Mouse (Mus musculus): ENCODE data around the gene Ints12. TPM values are rescaled to one million over a fixed set of nuclear protein-coding genes. Genes with fewer than 3 reads are reported as not detected.
A peak's percentile ranks its signal among the peaks of the same experiment; 100 is the strongest.

Ints12 gene
- 19.0 and 19.7 TPM in 2 replicates for polyA plus RNA-seq (2015; fragmentation: Nextera tagmentation; extraction: Ambion mirVana)

DNA sequence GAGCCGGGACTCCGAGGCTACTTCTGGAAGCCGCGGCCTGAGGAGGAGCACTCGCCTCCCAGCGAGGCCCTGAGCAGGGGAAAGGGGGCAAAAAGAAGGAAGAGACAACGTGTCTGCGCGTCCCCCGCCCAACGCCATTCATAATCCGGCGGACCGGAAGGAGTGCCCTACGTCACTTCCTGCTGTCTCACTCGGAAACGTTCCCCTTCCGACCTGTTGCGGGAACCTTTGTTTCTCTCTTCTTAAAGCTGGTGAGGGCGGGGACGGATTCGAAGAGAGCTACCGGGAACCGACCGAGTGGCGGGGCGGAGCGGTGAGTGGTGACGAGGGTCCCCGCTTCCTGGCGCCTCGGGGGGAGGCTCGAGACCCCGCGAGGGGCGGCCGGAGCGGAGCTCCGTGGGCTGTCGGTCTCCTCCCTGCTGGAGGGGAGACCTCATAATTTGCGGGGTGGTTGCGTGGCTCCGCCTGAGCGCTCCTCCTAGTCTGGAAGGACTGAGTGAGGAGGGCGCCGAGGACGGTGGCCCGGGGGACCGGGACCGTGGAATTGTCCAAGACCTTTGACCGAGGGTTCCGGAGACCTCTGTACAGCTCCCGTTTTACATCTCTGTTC, at the start of gene Ints12, which contains the start of gene Gstcd:
Gene Ints12 (plus strand): TSS at position 177 of the 610 bp plus-strand sequence.
Gene Gstcd (minus strand): TSS at position 370 of the 610 bp plus-strand sequence.
- WGBS, result under 1% methylated on average over 50 of the region's 53 CpGs
- Histone ChIP-seq H3K27ac (peak within 1 kb of the TSS; percentile 98), H3K36me3 (replicated peaks) (no peaks in the 10 kb centered on the region), H3K9ac (peak within 1 kb of the TSS; percentile 87), H3K27me3 (replicated peaks) (no peaks in the 10 kb centered on the region), H3K4me1 (peaks cover 32% of the 10 kb centered on the region), H3K9me3 (no peaks in the 10 kb centered on the region), H3K4me3 (peak within 1 kb of the TSS; percentile 89), H3K4me2 (peak within 1 kb of the TSS; percentile 62)
- ATAC-seq (replicated peaks), result peak; percentile 99

DNA sequence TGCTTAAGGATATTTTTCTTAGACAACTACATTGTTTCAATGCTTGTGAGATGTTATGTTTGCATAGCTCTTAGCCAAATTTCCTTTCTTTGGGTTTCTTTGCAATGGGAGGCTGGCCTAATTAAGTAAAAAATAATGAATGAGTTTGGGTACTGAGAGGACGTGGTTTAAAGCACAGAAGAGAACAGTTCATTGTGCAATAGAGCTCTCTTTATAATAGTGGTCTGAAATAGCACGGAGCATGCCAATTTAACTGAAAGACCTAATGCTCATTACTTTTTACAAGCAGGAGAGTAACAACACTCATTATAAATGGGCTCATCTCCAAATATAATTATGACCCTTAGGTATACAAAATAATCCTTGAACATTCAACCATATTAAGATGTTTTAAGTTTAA, 39.6 kb upstream of the Ints12 start:
- ATAC-seq (replicated peaks), result no peak
- H3K4me3 ChIP-seq, result no peak overlapping the region
- H3K27ac ChIP-seq, result no peak overlapping the region
- H3K4me2 ChIP-seq, result no peak overlapping the region
- WGBS, result 65% methylated on average over 2 of the region's 2 CpGs
- no peaks in the 10 kb centered on the region for H3K27me3 ChIP-seq (replicated peaks)
- no peaks in the 10 kb centered on the region for H3K9me3 ChIP-seq
- H3K9ac ChIP-seq, result no peak overlapping the region
- no peaks in the 10 kb centered on the region for H3K36me3 ChIP-seq (replicated peaks)
- no peaks in the 10 kb centered on the region for H3K4me1 ChIP-seq

DNA sequence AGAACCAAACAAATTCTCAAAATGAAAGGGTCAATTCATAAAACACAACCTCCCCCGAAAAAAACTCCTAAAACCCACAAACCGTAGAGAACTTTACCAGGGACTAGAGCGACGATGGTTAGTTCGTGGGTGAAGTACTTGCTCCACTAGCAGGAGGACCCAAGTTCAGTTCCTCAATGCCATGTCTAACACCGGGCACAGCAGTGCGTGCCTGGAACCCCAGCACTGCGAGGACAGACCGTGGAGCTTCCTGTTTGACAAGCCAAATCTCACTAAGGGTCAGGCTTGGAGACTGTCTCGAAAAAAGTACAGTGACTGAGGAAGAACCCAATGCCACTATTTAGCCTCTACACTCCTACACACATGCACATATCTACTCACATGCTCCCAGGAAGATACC, 16.1 kb upstream of the Ints12 start:
- WGBS, result 95% methylated on average over 10 of the region's 10 CpGs
- H3K4me1 ChIP-seq, result no peaks in the 10 kb centered on the region
- no peak overlapping the region for H3K4me2 ChIP-seq

DNA sequence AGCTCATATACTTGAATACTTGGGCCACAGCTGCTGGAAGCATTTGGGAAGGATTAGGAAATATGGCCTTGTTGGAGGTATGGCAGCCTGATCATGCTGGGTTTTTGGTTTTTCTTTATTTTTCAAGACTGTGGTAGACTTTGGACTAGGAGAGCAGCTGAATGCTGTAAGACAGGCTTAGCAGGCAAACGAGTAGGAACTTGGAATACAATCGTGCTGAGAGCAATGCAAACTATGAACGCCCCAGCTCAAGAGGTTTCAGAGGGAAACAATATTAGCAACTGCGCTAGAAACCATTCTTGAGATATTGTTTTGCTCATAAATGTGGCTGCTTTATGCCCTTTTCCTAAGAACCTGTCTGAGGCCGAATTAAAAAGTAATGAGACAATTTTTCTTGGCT, 8.9 kb upstream of the Ints12 start:
- no peak overlapping the region for H3K27ac ChIP-seq
- no peak overlapping the region for H3K4me2 ChIP-seq
- peaks cover 17% of the 10 kb centered on the region; the same call in 1 of the 2 replicates for H3K36me3 ChIP-seq (replicated peaks)
- 94% methylated on average over 5 of the region's 5 CpGs for WGBS
- no peaks in the 10 kb centered on the region for H3K27me3 ChIP-seq (replicated peaks)
- H3K9ac ChIP-seq, result no peak overlapping the region
- no peaks in the 10 kb centered on the region for H3K9me3 ChIP-seq
- no peak for ATAC-seq (replicated peaks)
- no peaks in the 10 kb centered on the region for H3K4me1 ChIP-seq
- no peak overlapping the region for H3K4me3 ChIP-seq

More for the DNA sequence above, 16.1 kb upstream of the Ints12 start:
- Histone ChIP-seq H3K9me3 (no peaks in the 10 kb centered on the region), H3K36me3 (replicated peaks) (0 out of 2 replicates have a peak, but pooled peaks cover 3% of the 10 kb centered on the region), H3K27me3 (replicated peaks) (no peaks in the 10 kb centered on the region), H3K9ac (no peak overlapping the region), H3K4me3 (no peak overlapping the region), H3K27ac (no peak overlapping the region)
- ATAC-seq (replicated peaks), result no peak

DNA sequence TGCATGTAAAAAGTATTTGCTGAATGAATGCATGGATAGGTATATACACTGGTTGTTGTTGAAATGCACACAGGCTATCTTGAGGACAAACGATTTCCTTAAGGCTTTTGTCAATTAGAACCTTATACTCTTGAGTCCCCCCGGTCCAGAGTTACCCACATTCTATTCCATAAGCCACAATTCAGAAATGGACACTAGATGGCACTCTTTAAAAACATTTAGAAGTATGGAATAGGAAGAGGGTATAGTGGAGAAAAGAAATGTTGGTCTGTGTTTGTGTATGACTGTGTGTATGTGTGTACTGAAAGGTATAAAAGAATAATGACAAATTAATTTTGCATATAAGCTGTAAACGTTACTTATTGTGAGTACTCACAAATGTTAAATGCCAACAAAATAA, 5.8 kb upstream of the Ints12 start:
- no peak overlapping the region for H3K27ac ChIP-seq
- peaks cover 9% of the 10 kb centered on the region for H3K4me1 ChIP-seq
- no peak overlapping the region for H3K4me3 ChIP-seq
- H3K4me2 ChIP-seq, result no peak overlapping the region
- H3K36me3 ChIP-seq (replicated peaks), result peaks cover 17% of the 10 kb centered on the region; the same call in 1 of the 2 replicates
- WGBS, result 66% methylated on average over 3 of the region's 3 CpGs
- no peak overlapping the region for H3K9ac ChIP-seq
- peak; percentile 84 for ATAC-seq (replicated peaks)
- no peaks in the 10 kb centered on the region for H3K27me3 ChIP-seq (replicated peaks)
- no peaks in the 10 kb centered on the region for H3K9me3 ChIP-seq

DNA sequence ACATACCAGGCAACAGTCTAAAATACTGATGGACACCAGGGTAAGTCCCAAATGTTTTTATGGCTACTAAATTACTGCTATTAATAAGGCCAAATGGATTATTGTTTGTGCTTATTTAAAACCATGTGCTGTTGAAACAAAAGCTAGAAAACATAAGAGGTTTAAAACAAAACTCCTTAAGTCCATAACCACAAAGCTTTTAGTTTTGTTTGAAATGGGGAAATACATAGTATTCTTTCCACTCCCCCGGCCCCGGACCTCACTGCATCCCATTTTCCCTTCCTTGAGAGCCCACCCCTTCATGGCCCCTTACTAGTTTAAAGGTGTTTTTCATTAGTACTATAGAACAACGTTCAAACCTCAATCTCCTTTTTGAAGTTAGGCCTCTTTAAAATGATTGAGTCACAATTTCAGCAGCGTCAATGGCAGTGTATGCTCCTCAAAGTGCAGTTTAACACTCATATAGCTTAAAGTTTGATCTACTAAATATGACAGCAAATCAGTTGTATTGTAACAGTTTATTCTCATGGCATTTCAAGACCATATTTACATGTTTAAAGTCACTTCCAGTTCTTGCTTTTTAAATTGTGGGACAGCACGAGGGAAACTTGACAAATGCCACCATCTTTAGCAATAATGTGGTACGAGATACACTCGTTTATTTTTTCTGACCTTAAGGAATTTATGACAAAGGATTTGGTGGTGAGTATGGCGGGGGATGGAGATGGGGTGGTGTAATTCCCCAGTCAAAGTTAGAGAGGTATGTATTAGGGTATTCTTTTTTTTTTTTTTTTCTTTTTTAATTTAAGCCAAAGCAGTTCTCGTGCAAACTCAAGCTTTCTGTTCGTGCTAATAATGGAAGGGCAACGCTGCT, 1.2 kb upstream of the Ints12 start:
- H3K36me3 ChIP-seq (replicated peaks), result no peaks in the 10 kb centered on the region
- ATAC-seq (replicated peaks), result no peak
- no peaks in the 10 kb centered on the region for H3K9me3 ChIP-seq
- peak overlapping the region; percentile 87 for H3K9ac ChIP-seq
- 7% methylated on average over 11 of the region's 11 CpGs for WGBS
- peak overlapping the region; percentile 98; the same call in 1 of the 2 replicates for H3K27ac ChIP-seq
- H3K4me1 ChIP-seq, result peaks cover 32% of the 10 kb centered on the region
- H3K4me2 ChIP-seq, result peak overlapping the region; percentile 52
- no peaks in the 10 kb centered on the region for H3K27me3 ChIP-seq (replicated peaks)
- peak overlapping the region; percentile 89 for H3K4me3 ChIP-seq

DNA sequence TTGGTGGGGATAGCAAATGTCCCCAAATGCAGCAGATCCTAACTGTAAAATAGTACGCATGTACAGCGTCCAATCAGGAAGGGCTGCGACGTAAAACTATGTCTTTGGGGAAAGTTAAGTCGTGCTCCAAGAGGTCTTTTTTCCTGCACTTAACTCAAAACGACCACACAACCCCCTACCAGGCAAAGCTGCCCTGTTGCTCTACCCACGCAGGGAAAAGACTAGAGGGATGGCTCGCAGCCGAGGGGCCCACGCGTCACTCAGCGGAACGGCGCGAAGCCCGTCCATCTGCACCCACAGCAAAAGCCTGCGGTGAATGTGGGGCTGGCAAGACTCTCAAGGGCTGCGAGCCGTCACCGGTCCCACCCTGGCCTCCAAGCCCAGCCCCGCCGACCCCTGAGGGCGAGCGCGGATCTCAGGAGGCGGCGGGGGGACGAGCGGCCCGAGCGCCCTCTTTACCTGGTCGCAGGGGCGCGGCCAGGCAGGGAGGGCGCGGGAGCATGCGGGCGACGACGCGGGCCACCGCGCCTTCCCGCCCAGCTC, 448 bp upstream of the Ints12 start:
- peak overlapping the region; percentile 98 for H3K27ac ChIP-seq
- no peaks in the 10 kb centered on the region for H3K36me3 ChIP-seq (replicated peaks)
- peak; percentile 88; the same call in 1 of the 2 replicates for ATAC-seq (replicated peaks)
- H3K4me2 ChIP-seq, result peak overlapping the region; percentile 52
- no peaks in the 10 kb centered on the region for H3K27me3 ChIP-seq (replicated peaks)
- H3K9me3 ChIP-seq, result no peaks in the 10 kb centered on the region
- H3K4me1 ChIP-seq, result peaks cover 32% of the 10 kb centered on the region
- H3K4me3 ChIP-seq, result peak overlapping the region; percentile 89
- peak overlapping the region; percentile 87 for H3K9ac ChIP-seq
- WGBS, result under 1% methylated on average over 42 of the region's 44 CpGs

DNA sequence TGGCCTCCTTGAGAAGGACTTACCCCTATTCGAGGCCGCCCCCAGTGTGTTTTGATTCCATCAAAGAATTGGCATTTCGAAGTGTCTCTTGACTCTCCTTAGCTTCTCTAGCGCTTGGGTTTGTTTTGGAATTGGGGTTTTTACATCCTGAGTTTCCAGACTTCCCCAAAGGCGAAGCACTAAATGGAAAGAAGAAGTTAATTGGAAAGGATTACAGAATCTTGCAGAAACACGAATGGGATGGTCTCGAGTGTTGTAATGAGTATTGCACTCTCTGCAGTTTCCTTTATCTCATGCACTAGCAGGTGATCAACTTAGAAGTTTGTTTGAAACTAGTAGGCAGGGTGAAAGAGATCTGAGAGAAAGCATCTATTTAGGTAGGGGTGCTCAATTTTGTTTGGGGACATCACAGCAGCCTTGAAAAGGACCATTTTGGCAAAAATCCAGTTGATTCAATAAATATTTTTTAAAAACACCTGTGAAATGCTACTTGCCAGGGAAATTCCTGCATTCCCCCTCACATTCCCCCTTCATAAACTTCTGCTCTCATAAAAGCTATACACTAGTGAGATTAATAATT, 724 bp downstream of the Ints12 start:
- Histone ChIP-seq H3K9me3 (no peaks in the 10 kb centered on the region), H3K36me3 (replicated peaks) (no peaks in the 10 kb centered on the region), H3K4me1 (peaks cover 32% of the 10 kb centered on the region), H3K27me3 (replicated peaks) (no peaks in the 10 kb centered on the region), H3K9ac (peak overlapping the region; percentile 87), H3K4me2 (peak overlapping the region; percentile 62), H3K27ac (peak overlapping the region; percentile 98), H3K4me3 (peak overlapping the region; percentile 89)
- ATAC-seq (replicated peaks), result peak; percentile 1; the same call in 1 of the 2 replicates
- WGBS, result under 1% methylated on average over 7 of the region's 7 CpGs

DNA sequence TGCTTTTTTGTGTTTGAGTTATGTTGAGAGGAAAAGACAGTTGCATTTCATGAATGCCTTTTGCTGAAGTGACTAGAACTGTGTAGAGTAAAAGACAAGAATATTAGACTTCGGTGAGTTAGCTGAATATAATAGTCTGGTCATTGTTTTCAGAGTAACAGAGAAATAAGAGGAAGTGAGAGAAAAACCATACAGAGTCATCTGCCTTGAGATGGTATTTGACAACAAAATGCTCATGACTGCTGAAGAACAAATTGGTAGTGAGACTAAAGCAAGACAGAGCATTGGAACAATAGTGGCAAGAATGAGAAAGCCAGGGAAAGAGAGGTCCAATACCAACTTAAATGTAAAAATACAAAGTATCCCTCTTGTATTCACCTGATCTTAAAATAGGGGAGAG, 1.3 kb downstream of the Ints12 start:
- peak overlapping the region; percentile 62 for H3K4me2 ChIP-seq
- ATAC-seq (replicated peaks), result no peak
- H3K4me3 ChIP-seq, result peak overlapping the region; percentile 89; the same call in 1 of the 2 replicates
- no peak overlapping the region for H3K27ac ChIP-seq
- no peaks in the 10 kb centered on the region for H3K27me3 ChIP-seq (replicated peaks)
- H3K36me3 ChIP-seq (replicated peaks), result 0 out of 2 replicates have a peak, but pooled peaks cover 2% of the 10 kb centered on the region
- H3K9me3 ChIP-seq, result no peaks in the 10 kb centered on the region
- H3K4me1 ChIP-seq, result peaks cover 32% of the 10 kb centered on the region
- H3K9ac ChIP-seq, result no peak overlapping the region
- 79% methylated on average over 1 of the region's 1 CpGs for WGBS

DNA sequence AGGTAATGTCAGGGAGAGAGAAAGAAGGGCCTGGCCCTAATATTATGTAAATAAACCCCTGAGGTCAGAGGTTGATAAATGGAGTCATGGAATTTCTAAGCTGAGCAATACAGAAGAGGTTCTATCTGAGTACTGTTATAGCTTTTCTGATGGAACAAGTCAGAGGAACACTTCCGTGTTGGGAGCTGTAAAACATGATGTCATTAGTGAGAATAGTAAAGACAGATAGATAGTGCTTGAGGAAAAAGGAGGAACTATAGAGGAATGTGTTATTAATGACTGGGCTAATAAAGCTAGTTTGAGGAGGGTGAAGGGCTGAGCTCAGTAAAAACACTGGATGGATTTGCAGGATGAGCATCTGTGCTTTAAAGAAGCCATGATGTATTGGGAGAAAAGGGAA, 2.7 kb downstream of the Ints12 start:
- H3K4me3 ChIP-seq, result no peak overlapping the region
- no peak overlapping the region for H3K4me2 ChIP-seq
- no peaks in the 10 kb centered on the region for H3K9me3 ChIP-seq
- no peak for ATAC-seq (replicated peaks)
- no peaks in the 10 kb centered on the region for H3K27me3 ChIP-seq (replicated peaks)
- 82% methylated on average over 1 of the region's 1 CpGs for WGBS
- no peak overlapping the region for H3K27ac ChIP-seq
- H3K4me1 ChIP-seq, result peaks cover 32% of the 10 kb centered on the region
- peaks cover 15% of the 10 kb centered on the region for H3K36me3 ChIP-seq (replicated peaks)
- H3K9ac ChIP-seq, result no peak overlapping the region

DNA sequence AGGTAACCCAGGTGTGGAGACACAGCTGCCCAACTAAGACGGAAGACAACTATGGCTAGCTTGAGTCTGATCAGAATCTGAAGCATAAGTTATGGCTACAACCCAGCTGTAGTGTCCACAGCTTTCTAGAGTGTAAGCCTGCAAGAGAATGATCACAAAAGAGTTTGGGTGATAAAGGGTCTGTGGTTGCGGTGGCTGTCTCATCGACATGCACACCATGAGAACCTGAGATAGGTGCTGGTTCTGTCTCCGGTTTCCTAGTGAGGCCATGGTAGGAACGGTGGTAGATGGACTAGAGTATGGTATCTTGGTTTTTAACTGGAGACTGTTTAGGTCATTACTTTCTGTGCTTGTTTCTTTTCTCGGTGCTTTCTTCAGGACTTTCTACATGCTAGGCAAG, 6.3 kb downstream of the Ints12 start:
- Histone ChIP-seq H3K36me3 (replicated peaks) (peaks cover 31% of the 10 kb centered on the region), H3K4me2 (no peak overlapping the region), H3K27me3 (replicated peaks) (no peaks in the 10 kb centered on the region), H3K9ac (no peak overlapping the region), H3K27ac (no peak overlapping the region), H3K4me1 (peaks cover 15% of the 10 kb centered on the region), H3K4me3 (no peak overlapping the region), H3K9me3 (no peaks in the 10 kb centered on the region)
- 96% methylated on average over 6 of the region's 6 CpGs for WGBS
- ATAC-seq (replicated peaks), result no peak

DNA sequence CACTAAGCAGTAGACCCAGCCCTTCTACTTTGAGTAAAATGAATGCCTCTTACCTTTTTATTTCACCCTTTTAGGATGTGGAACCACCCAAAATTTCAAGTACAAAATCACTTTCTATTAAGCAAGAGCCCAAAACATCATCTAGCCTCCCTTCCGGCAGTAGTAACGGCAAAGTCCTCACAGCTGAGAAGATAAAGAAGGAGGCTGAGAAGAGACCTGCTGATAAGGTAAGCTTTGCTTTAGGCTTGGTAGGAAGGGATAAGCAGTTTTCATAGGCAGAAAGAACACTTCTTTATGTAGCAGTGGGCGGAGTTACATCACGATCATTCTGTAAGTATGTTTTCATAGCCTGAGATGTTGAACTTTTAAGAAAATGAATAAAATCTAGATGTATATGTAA, 6.7 kb downstream of the Ints12 start:
- Histone ChIP-seq H3K27ac (no peak overlapping the region), H3K4me3 (no peak overlapping the region), H3K27me3 (replicated peaks) (no peaks in the 10 kb centered on the region), H3K9ac (no peak overlapping the region), H3K36me3 (replicated peaks) (peaks cover 31% of the 10 kb centered on the region), H3K4me1 (peaks cover 11% of the 10 kb centered on the region), H3K4me2 (no peak overlapping the region), H3K9me3 (no peaks in the 10 kb centered on the region)
- no peak for ATAC-seq (replicated peaks)
- 94% methylated on average over 4 of the region's 4 CpGs for WGBS
